Mouse (Mus musculus): Measurements from ENCODE around the gene Brms1.

The Brms1 gene

GRCm38 (mm10) chr19:5038709-5039156 is 2.4 kb upstream of the Brms1 start, which contains the start of the genes B4gat1 and AC124502.3:
Gene B4gat1, plus strand, starts transcription at chr19:5038826.
Gene AC124502.3, plus strand, starts transcription at chr19:5038891.
- DNase-seq (ENCODE audit: low read depth, low spot score) = peak; percentile 97

- DNase-seq (ENCODE audit: low read depth, low spot score) = no peak
Observed at GRCm38 (mm10) chr19:5039301-5040114, 1.6 kb upstream of the Brms1 start.

GRCm38 (mm10) chr19:5041588-5041987 is 434 bp downstream of the Brms1 start:
- DNase-seq (ENCODE audit: low read depth, low spot score) = no peak

- peak; percentile 73 for DNase-seq (ENCODE audit: low read depth, low spot score)
Observed at GRCm38 (mm10) chr19:5045531-5045930, 4.4 kb downstream of the Brms1 start.

GRCm38 (mm10) chr19:5048138-5049056 is 7.2 kb downstream of the Brms1 start:
- DNase-seq (ENCODE audit: low read depth, low spot score) = peak; percentile 82

- DNase-seq (ENCODE audit: low read depth, low spot score) = no peak
Observed at GRCm38 (mm10) chr19:5049325-5049724, 8.2 kb downstream of the Brms1 start.

- DNase-seq (ENCODE audit: low read depth, low spot score) = peak; percentile 97
Observed at GRCm38 (mm10) chr19:5050047-5050905, 9.1 kb downstream of the Brms1 start, which contains the start of gene Rin1. Gene Rin1, plus strand, starts transcription at chr19:5050481.

GRCm38 (mm10) chr19:5051031-5051430 is 9.9 kb downstream of the Brms1 start:
- no peak for DNase-seq (ENCODE audit: low read depth, low spot score)

GRCm38 (mm10) chr19:5051515-5051914 is 10.4 kb downstream of the Brms1 start:
- no peak for DNase-seq (ENCODE audit: low read depth, low spot score)

- peak; percentile 87 for DNase-seq (ENCODE audit: low read depth, low spot score)
Observed at GRCm38 (mm10) chr19:5052166-5052822, 11.1 kb downstream of the Brms1 start.

- DNase-seq (ENCODE audit: low read depth, low spot score) = peak; percentile 49
Observed at GRCm38 (mm10) chr19:5052853-5053252, 11.7 kb downstream of the Brms1 start.

GRCm38 (mm10) chr19:5053909-5054308 is 12.8 kb downstream of the Brms1 start:
- DNase-seq (ENCODE audit: low read depth, low spot score) = peak; percentile 73

GRCm38 (mm10) chr19:5056251-5056650 is 15.1 kb downstream of the Brms1 start:
- DNase-seq (ENCODE audit: low read depth, low spot score) = peak; percentile 49

- DNase-seq (ENCODE audit: low read depth, low spot score) = no peak
Observed at GRCm38 (mm10) chr19:5057876-5058775, 17.0 kb downstream of the Brms1 start.

- no peak for DNase-seq (ENCODE audit: low read depth, low spot score)
Observed at GRCm38 (mm10) chr19:5058801-5059771, 17.9 kb downstream of the Brms1 start.

- DNase-seq (ENCODE audit: low read depth, low spot score) = no peak
Observed at GRCm38 (mm10) chr19:5060365-5061330, 19.5 kb downstream of the Brms1 start.

GRCm38 (mm10) chr19:5062041-5062440 is 20.9 kb downstream of the Brms1 start:
- no peak for DNase-seq (ENCODE audit: low read depth, low spot score)
